Mouse (Mus musculus) heart, postnatal 0 days (tissue): ENCODE results near the gene Mphosph6. TPM values are rescaled to one million over a fixed set of nuclear protein-coding genes. Genes with fewer than 3 reads are reported as not detected.

Source experiments
- ATAC-seq: fragments of 200-750 bp; cut with Nextera tagmentation; 2 replicates; pipeline ENCODE4 v1.8.0; 2017; ENCODE audit warnings: low read depth, moderate number of reproducible peaks, moderate library complexity; ENCODE audit not compliant: insufficient read depth
- DNase-seq: peaks from one replicate; pipeline ENCODE4 v3.0.0-alpha.2; 2016; ENCODE audit warnings: low spot score
- H3K27ac ChIP-seq: fragments of 300-500 bp; sonication (generic); 2 replicates; pipeline ENCODE4 v1.5.1; 2014; ENCODE audit warnings: low read depth, mild to moderate bottlenecking
- H3K27me3 ChIP-seq: fragments of 300-500 bp; sonication (generic); 2 replicates; pipeline ENCODE4 v1.6.1; 2014; ENCODE audit warnings: low read length, mixed read lengths; ENCODE audit not compliant: control insufficient read depth, insufficient read depth
- H3K36me3 ChIP-seq: fragments of 300-500 bp; sonication (generic); replicated peaks from 2 replicates; pipeline ENCODE4 v1.6.1; 2014; ENCODE audit warnings: low read length, mixed read lengths; ENCODE audit not compliant: control insufficient read depth, insufficient read depth
- H3K4me1 ChIP-seq: fragments of 300-500 bp; sonication (generic); 2 replicates; pipeline ENCODE4 v1.6.1; 2014; ENCODE audit warnings: antibody characterized with exemption; ENCODE audit not compliant: control insufficient read depth, insufficient read depth
- H3K4me2 ChIP-seq: fragments of 300-500 bp; sonication (generic); 2 replicates; pipeline ENCODE4 v1.6.1; 2014; ENCODE audit warnings: low read depth, mild to moderate bottlenecking, low read length, moderate library complexity
- H3K4me3 ChIP-seq: fragments of 300-500 bp; sonication (generic); 2 replicates; pipeline ENCODE4 v1.5.1; 2014; ENCODE audit warnings: low read depth, low read length
- H3K9ac ChIP-seq: fragments of 300-500 bp; sonication (generic); replicated peaks from 2 replicates; pipeline ENCODE4 v1.6.1; 2014; ENCODE audit warnings: low read depth, low read length, mixed read lengths
- H3K9me3 ChIP-seq: fragments of 300-500 bp; sonication (generic); replicated peaks from 2 replicates; pipeline ENCODE4 v1.6.1; 2016; ENCODE audit warnings: low read length; ENCODE audit not compliant: control insufficient read depth
- CTCF ChIP-seq: IDR thresholded peaks from 2 replicates; pipeline ENCODE4 v1.5.1; 2016; ENCODE audit warnings: antibody characterized with exemption, control low read depth, low read depth
- EP300 ChIP-seq: IDR thresholded peaks from 2 replicates; pipeline ENCODE4 v1.6.1; 2016; ENCODE audit warnings: antibody characterized with exemption, low read depth
- WGBS: fragments of 180-500 bp; shearing (Covaris S2); extraction: QIAGEN DNeasy Blood & Tissue Kit; methylation state at CpG from one replicate; pipeline ENCODE4 v1.1.7; 2014; 5-methylcytosine and 5-hydroxymethylcytosine counted together
- polyA plus RNA-seq: library from polyadenylated mRNA; unstranded; fragments of >200 nt; fragmentation: Nextera tagmentation; extraction: Ambion mirVana; gene quantifications from 2 replicates; pipeline ENCODE4 v1.2.1, GENCODE M21; 2015
- total RNA-seq: library from RNA; depleted of rRNA; stranded (reverse); fragments of >200 nt; gene quantifications from 2 replicates; pipeline ENCODE4 v1.2.3, GENCODE M21; 2014; ENCODE audit warnings: low replicate concordance

Gene Mphosph6
- total and polyA plus RNA-seq, 2 experiments from 2014 or later = 12.9 to 23.6 TPM

- Histone ChIP-seq H3K4me3 (no peak overlapping the region), H3K27ac (no peak overlapping the region), H3K9ac (no peak overlapping the region), H3K27me3 (no peaks in the 10 kb centered on the region), H3K36me3 (no peaks in the 10 kb centered on the region), H3K4me2 (no peak overlapping the region), H3K4me1 (no peaks in the 10 kb centered on the region), H3K9me3 (no peaks in the 10 kb centered on the region)
- TF ChIP-seq EP300 (no peak), CTCF (no peak)
- no peak for DNase-seq
- ATAC-seq = no peak
- WGBS = 63% methylated on average over 9 of the region's 9 CpGs
These were observed 30.5 kb downstream of the Mphosph6 start for GRCm38 (mm10) chr8:117771115-117771836.

GRCm38 (mm10) chr8:117768971-117769370, 32.8 kb downstream of the Mphosph6 start:
- Histone ChIP-seq H3K9me3 (no peaks in the 10 kb centered on the region), H3K36me3 (no peaks in the 10 kb centered on the region), H3K27ac (no peak overlapping the region), H3K9ac (no peak overlapping the region), H3K4me2 (no peak overlapping the region), H3K4me3 (no peak overlapping the region), H3K27me3 (no peaks in the 10 kb centered on the region), H3K4me1 (no peaks in the 10 kb centered on the region)
- ATAC-seq = no peak
- no peak for DNase-seq
- WGBS = 64% methylated on average over 7 of the region's 7 CpGs
- no peak for TF ChIP-seq EP300
- TF ChIP-seq CTCF = no peak

- no peaks in the 10 kb centered on the region for H3K9me3 ChIP-seq
- H3K27ac ChIP-seq = no peak overlapping the region
- TF ChIP-seq CTCF (no peak), EP300 (no peak)
- no peak overlapping the region for H3K4me2 ChIP-seq
- no peaks in the 10 kb centered on the region for H3K4me1 ChIP-seq
- ATAC-seq (no peak), DNase-seq (no peak)
- H3K27me3 ChIP-seq = no peaks in the 10 kb centered on the region
- H3K36me3 ChIP-seq = no peaks in the 10 kb centered on the region
- no peak overlapping the region for H3K4me3 ChIP-seq
- WGBS = 11% methylated on average over 5 of the region's 5 CpGs
- H3K9ac ChIP-seq = no peak overlapping the region
These were observed 35.8 kb downstream of the Mphosph6 start for GRCm38 (mm10) chr8:117765947-117766346.

GRCm38 (mm10) chr8:117764625-117765024, 37.1 kb downstream of the Mphosph6 start:
- no peak overlapping the region for H3K27ac ChIP-seq
- ATAC-seq (no peak), DNase-seq (no peak)
- H3K9ac ChIP-seq = no peak overlapping the region
- no peaks in the 10 kb centered on the region for H3K36me3 ChIP-seq
- no peaks in the 10 kb centered on the region for H3K27me3 ChIP-seq
- no peaks in the 10 kb centered on the region for H3K9me3 ChIP-seq
- no peak overlapping the region for H3K4me2 ChIP-seq
- H3K4me3 ChIP-seq = no peak overlapping the region
- no peaks in the 10 kb centered on the region for H3K4me1 ChIP-seq
- WGBS = 65% methylated on average over 4 of the region's 4 CpGs
- TF ChIP-seq EP300 (no peak), CTCF (no peak)

- no peaks in the 10 kb centered on the region for H3K4me1 ChIP-seq
- H3K27me3 ChIP-seq = no peaks in the 10 kb centered on the region
- no peak for DNase-seq
- no peaks in the 10 kb centered on the region for H3K9me3 ChIP-seq
- H3K9ac ChIP-seq = no peak overlapping the region
- no peak overlapping the region for H3K27ac ChIP-seq
- no peak for ATAC-seq
- no peak overlapping the region for H3K4me3 ChIP-seq
- TF ChIP-seq CTCF (no peak), EP300 (no peak)
- 65% methylated on average over 6 of the region's 6 CpGs for WGBS
- no peaks in the 10 kb centered on the region for H3K36me3 ChIP-seq
- H3K4me2 ChIP-seq = no peak overlapping the region
These were observed 39.0 kb downstream of the Mphosph6 start for GRCm38 (mm10) chr8:117762776-117763175.

- H3K4me3 ChIP-seq = no peak overlapping the region
- no peak overlapping the region for H3K9ac ChIP-seq
- TF ChIP-seq CTCF = no peak
- TF ChIP-seq EP300 = no peak
- WGBS = 77% methylated on average over 11 of the region's 11 CpGs
- DNase-seq = no peak
- H3K4me2 ChIP-seq = no peak overlapping the region
- H3K27me3 ChIP-seq = no peaks in the 10 kb centered on the region
- H3K36me3 ChIP-seq = no peaks in the 10 kb centered on the region
- no peak overlapping the region for H3K27ac ChIP-seq
- no peaks in the 10 kb centered on the region for H3K4me1 ChIP-seq
- no peaks in the 10 kb centered on the region for H3K9me3 ChIP-seq
- no peak for ATAC-seq
These were observed 43.8 kb downstream of the Mphosph6 start for GRCm38 (mm10) chr8:117757900-117758299.
